Mouse (Mus musculus): ENCODE measurements around the gene Kat2b. TPM values are rescaled to one million over a fixed set of nuclear protein-coding genes. Genes with fewer than 3 reads are reported as not detected.
"Not testable (repeated sequence)": the region's sequence is repeated elsewhere in the genome, so short reads cannot be mapped to it uniquely, and the experiment has no call there.

Gene Kat2b
- polyA plus RNA-seq, 1 experiment from 2014 or later: 7.0 TPM

- H3K9ac ChIP-seq; H3K27ac ChIP-seq (replicated peaks); H3K4me3 ChIP-seq (replicated peaks); ATAC-seq (ENCODE audit: insufficient number of reproducible peaks, low FRiP score, low TSS enrichment, low read depth); H3K9me3 ChIP-seq (replicated peaks); H3K27me3 ChIP-seq; H3K4me1 ChIP-seq; H3K4me2 ChIP-seq (replicated peaks): not testable (repeated sequence)
- WGBS: no CpG with 5 or more reads among the region's 7 CpGs
- H3K36me3 ChIP-seq: peaks cover 13% of the 10 kb centered on the region; the same call in 1 of the 2 replicates
Observed at GRCm38 (mm10) chr17:53608924-53609323, 42.3 kb downstream of the Kat2b start.

GRCm38 (mm10) chr17:53617295-53617957 lies 50.8 kb downstream of the Kat2b start:
- H3K27ac ChIP-seq (replicated peaks): no peak overlapping the region
- WGBS: 95% methylated on average over 6 of the region's 6 CpGs
- H3K4me1 ChIP-seq: no peaks in the 10 kb centered on the region
- no peaks in the 10 kb centered on the region for H3K9me3 ChIP-seq (replicated peaks)
- no peak overlapping the region for H3K9ac ChIP-seq
- H3K27me3 ChIP-seq: no peaks in the 10 kb centered on the region
- ATAC-seq (ENCODE audit: insufficient number of reproducible peaks, low FRiP score, low TSS enrichment, low read depth): no peak
- H3K36me3 ChIP-seq: peaks cover 16% of the 10 kb centered on the region; the same call in 1 of the 2 replicates
- no peak overlapping the region for H3K4me2 ChIP-seq (replicated peaks)
- H3K4me3 ChIP-seq (replicated peaks): no peak overlapping the region

GRCm38 (mm10) chr17:53618369-53618768 lies 51.7 kb downstream of the Kat2b start:
- H3K9me3 ChIP-seq (replicated peaks): no peaks in the 10 kb centered on the region
- H3K4me3 ChIP-seq (replicated peaks): no peak overlapping the region
- ATAC-seq (ENCODE audit: insufficient number of reproducible peaks, low FRiP score, low TSS enrichment, low read depth): no peak
- no peak overlapping the region for H3K4me2 ChIP-seq (replicated peaks)
- 0 out of 2 replicates have a peak, but pooled peaks cover 13% of the 10 kb centered on the region for H3K36me3 ChIP-seq
- no peak overlapping the region for H3K9ac ChIP-seq
- no peak overlapping the region for H3K27ac ChIP-seq (replicated peaks)
- no peaks in the 10 kb centered on the region for H3K4me1 ChIP-seq
- no peaks in the 10 kb centered on the region for H3K27me3 ChIP-seq
- WGBS: 91% methylated on average over 7 of the region's 7 CpGs

- Histone ChIP-seq H3K27ac (replicated peaks) (no peak overlapping the region), H3K4me1 (no peaks in the 10 kb centered on the region), H3K27me3 (no peaks in the 10 kb centered on the region), H3K9me3 (replicated peaks) (no peaks in the 10 kb centered on the region), H3K4me3 (replicated peaks) (no peak overlapping the region), H3K9ac (no peak overlapping the region), H3K4me2 (replicated peaks) (no peak overlapping the region), H3K36me3 (0 out of 2 replicates have a peak, but pooled peaks cover 11% of the 10 kb centered on the region)
- no peak for ATAC-seq (ENCODE audit: insufficient number of reproducible peaks, low FRiP score, low TSS enrichment, low read depth)
Observed at GRCm38 (mm10) chr17:53619391-53619790, 52.7 kb downstream of the Kat2b start.

- 90% methylated on average over 4 of the region's 4 CpGs for WGBS
Observed at GRCm38 (mm10) chr17:53620611-53621010, 54.0 kb downstream of the Kat2b start.

GRCm38 (mm10) chr17:53622125-53622524 lies 55.5 kb downstream of the Kat2b start:
- no peak for ATAC-seq (ENCODE audit: insufficient number of reproducible peaks, low FRiP score, low TSS enrichment, low read depth)
- WGBS: 79% methylated on average over 3 of the region's 3 CpGs

More at GRCm38 (mm10) chr17:53620611-53621010, 54.0 kb downstream of the Kat2b start:
- no peak overlapping the region for H3K4me3 ChIP-seq (replicated peaks)
- H3K9me3 ChIP-seq (replicated peaks): no peaks in the 10 kb centered on the region
- no peak overlapping the region for H3K9ac ChIP-seq
- H3K27me3 ChIP-seq: no peaks in the 10 kb centered on the region
- no peak overlapping the region for H3K27ac ChIP-seq (replicated peaks)
- no peak for ATAC-seq (ENCODE audit: insufficient number of reproducible peaks, low FRiP score, low TSS enrichment, low read depth)
- H3K36me3 ChIP-seq: peaks cover 16% of the 10 kb centered on the region
- H3K4me1 ChIP-seq: no peaks in the 10 kb centered on the region
- no peak overlapping the region for H3K4me2 ChIP-seq (replicated peaks)

GRCm38 (mm10) chr17:53623762-53624161 lies 57.1 kb downstream of the Kat2b start:
- H3K4me2 ChIP-seq (replicated peaks): no peak overlapping the region
- peaks cover 19% of the 10 kb centered on the region for H3K36me3 ChIP-seq
- 81% methylated on average over 9 of the region's 9 CpGs for WGBS
- no peak overlapping the region for H3K27ac ChIP-seq (replicated peaks)
- H3K9ac ChIP-seq: no peak overlapping the region
- no peaks in the 10 kb centered on the region for H3K9me3 ChIP-seq (replicated peaks)
- no peaks in the 10 kb centered on the region for H3K27me3 ChIP-seq
- H3K4me3 ChIP-seq (replicated peaks): no peak overlapping the region
- no peaks in the 10 kb centered on the region for H3K4me1 ChIP-seq
- ATAC-seq (ENCODE audit: insufficient number of reproducible peaks, low FRiP score, low TSS enrichment, low read depth): no peak

More at GRCm38 (mm10) chr17:53622125-53622524, 55.5 kb downstream of the Kat2b start:
- no peak overlapping the region for H3K4me2 ChIP-seq (replicated peaks)
- H3K9ac ChIP-seq: no peak overlapping the region
- peaks cover 20% of the 10 kb centered on the region for H3K36me3 ChIP-seq
- H3K4me3 ChIP-seq (replicated peaks): no peak overlapping the region
- no peaks in the 10 kb centered on the region for H3K4me1 ChIP-seq
- H3K27ac ChIP-seq (replicated peaks): no peak overlapping the region
- no peaks in the 10 kb centered on the region for H3K27me3 ChIP-seq
- H3K9me3 ChIP-seq (replicated peaks): no peaks in the 10 kb centered on the region

GRCm38 (mm10) chr17:53626160-53626559 lies 59.5 kb downstream of the Kat2b start:
- H3K4me2 ChIP-seq (replicated peaks): no peak overlapping the region
- ATAC-seq (ENCODE audit: insufficient number of reproducible peaks, low FRiP score, low TSS enrichment, low read depth): no peak
- H3K27me3 ChIP-seq: no peaks in the 10 kb centered on the region
- H3K9me3 ChIP-seq (replicated peaks): no peaks in the 10 kb centered on the region
- H3K27ac ChIP-seq (replicated peaks): no peak overlapping the region
- WGBS: 83% methylated on average over 3 of the region's 3 CpGs
- peaks cover 12% of the 10 kb centered on the region for H3K36me3 ChIP-seq
- no peaks in the 10 kb centered on the region for H3K4me1 ChIP-seq
- H3K9ac ChIP-seq: no peak overlapping the region
- H3K4me3 ChIP-seq (replicated peaks): no peak overlapping the region

GRCm38 (mm10) chr17:53627497-53627896 lies 60.8 kb downstream of the Kat2b start:
- no peaks in the 10 kb centered on the region for H3K4me1 ChIP-seq
- H3K4me2 ChIP-seq (replicated peaks): no peak overlapping the region
- H3K36me3 ChIP-seq: peaks cover 12% of the 10 kb centered on the region
- WGBS: 83% methylated on average over 4 of the region's 4 CpGs
- H3K9me3 ChIP-seq (replicated peaks): no peaks in the 10 kb centered on the region
- H3K9ac ChIP-seq: no peak overlapping the region
- no peaks in the 10 kb centered on the region for H3K27me3 ChIP-seq
- ATAC-seq (ENCODE audit: insufficient number of reproducible peaks, low FRiP score, low TSS enrichment, low read depth): no peak
- no peak overlapping the region for H3K27ac ChIP-seq (replicated peaks)
- no peak overlapping the region for H3K4me3 ChIP-seq (replicated peaks)

- H3K27ac ChIP-seq (replicated peaks): no peak overlapping the region
- H3K4me2 ChIP-seq (replicated peaks): no peak overlapping the region
- H3K9ac ChIP-seq: no peak overlapping the region
- H3K4me3 ChIP-seq (replicated peaks): no peak overlapping the region
- no peak for ATAC-seq (ENCODE audit: insufficient number of reproducible peaks, low FRiP score, low TSS enrichment, low read depth)
- H3K9me3 ChIP-seq (replicated peaks): no peaks in the 10 kb centered on the region
- peaks cover 12% of the 10 kb centered on the region for H3K36me3 ChIP-seq
- H3K4me1 ChIP-seq: no peaks in the 10 kb centered on the region
- no peaks in the 10 kb centered on the region for H3K27me3 ChIP-seq
- WGBS: 67% methylated on average over 5 of the region's 5 CpGs
Observed at GRCm38 (mm10) chr17:53628131-53628530, 61.5 kb downstream of the Kat2b start.

- Histone ChIP-seq H3K4me3 (replicated peaks) (no peak overlapping the region), H3K27me3 (no peaks in the 10 kb centered on the region), H3K36me3 (peaks cover 6% of the 10 kb centered on the region; the same call in 1 of the 2 replicates), H3K9me3 (replicated peaks) (no peaks in the 10 kb centered on the region), H3K4me1 (no peaks in the 10 kb centered on the region), H3K4me2 (replicated peaks) (no peak overlapping the region), H3K27ac (replicated peaks) (no peak overlapping the region), H3K9ac (no peak overlapping the region)
- ATAC-seq (ENCODE audit: insufficient number of reproducible peaks, low FRiP score, low TSS enrichment, low read depth): no peak
Observed at GRCm38 (mm10) chr17:53631344-53631743, 64.7 kb downstream of the Kat2b start.

GRCm38 (mm10) chr17:53643360-53643759 lies 76.7 kb downstream of the Kat2b start:
- Histone ChIP-seq H3K27me3 (no peaks in the 10 kb centered on the region), H3K4me1 (no peaks in the 10 kb centered on the region), H3K9ac (no peak overlapping the region), H3K4me2 (replicated peaks) (no peak overlapping the region), H3K9me3 (replicated peaks) (no peaks in the 10 kb centered on the region), H3K4me3 (replicated peaks) (no peak overlapping the region), H3K27ac (replicated peaks) (no peak overlapping the region), H3K36me3 (peaks cover 51% of the 10 kb centered on the region)
- WGBS: 85% methylated on average over 4 of the region's 4 CpGs
- ATAC-seq (ENCODE audit: insufficient number of reproducible peaks, low FRiP score, low TSS enrichment, low read depth): no peak
